Mouse (Mus musculus): ENCODE measurements around the gene Uvrag. TPM values are rescaled to one million over a fixed set of nuclear protein-coding genes. Genes with fewer than 3 reads are reported as not detected.

Uvrag gene
- total and polyA plus RNA-seq, 3 experiments, result 18.5 to 50.4 (median 30.0) TPM

DNA sequence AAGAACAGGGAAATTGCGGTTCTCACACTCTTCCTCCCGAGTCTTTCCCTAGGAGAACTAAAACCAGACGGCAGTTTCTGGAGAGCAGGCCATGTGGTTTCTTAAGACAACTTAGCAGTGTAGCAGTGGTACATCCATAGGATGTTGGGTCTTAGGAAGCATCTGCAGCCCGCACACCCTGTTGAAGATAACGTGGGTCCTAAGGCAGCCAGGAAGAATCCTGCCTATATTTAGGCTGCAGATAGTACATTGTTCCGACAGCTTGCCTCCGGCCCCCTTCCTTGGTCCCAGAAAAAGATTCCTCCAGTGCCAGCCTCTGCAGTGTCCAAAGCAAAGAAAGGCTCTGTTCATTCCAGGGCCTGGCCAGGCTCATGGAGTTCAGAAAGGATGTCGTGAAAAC lies 25.2 kb upstream of the Uvrag start:
- no peak for DNase-seq

GRCm38 (mm10) chr7:99164873-99165410 lies 24.0 kb upstream of the Uvrag start:
- DNase-seq, result no peak

DNA sequence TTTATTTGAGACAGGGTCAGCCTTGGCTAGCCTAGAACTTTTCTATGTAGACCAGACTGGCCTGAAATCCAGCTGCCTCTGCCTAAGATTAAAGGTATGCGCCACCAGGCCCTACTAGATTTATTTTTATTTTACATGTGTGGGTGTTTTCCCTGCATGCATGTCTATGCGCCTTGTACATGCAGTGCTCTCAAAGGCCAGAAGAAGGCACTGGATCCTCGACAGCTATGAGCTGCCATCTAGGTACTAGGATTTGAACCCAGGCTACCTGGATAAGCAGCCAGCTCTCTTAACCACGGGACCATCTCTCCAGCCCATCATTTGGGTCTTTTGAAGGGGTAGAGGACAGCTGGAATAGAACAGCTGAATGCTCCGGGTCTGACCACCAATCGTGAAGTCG lies 21.5 kb upstream of the Uvrag start:
- DNase-seq, result no peak

DNA sequence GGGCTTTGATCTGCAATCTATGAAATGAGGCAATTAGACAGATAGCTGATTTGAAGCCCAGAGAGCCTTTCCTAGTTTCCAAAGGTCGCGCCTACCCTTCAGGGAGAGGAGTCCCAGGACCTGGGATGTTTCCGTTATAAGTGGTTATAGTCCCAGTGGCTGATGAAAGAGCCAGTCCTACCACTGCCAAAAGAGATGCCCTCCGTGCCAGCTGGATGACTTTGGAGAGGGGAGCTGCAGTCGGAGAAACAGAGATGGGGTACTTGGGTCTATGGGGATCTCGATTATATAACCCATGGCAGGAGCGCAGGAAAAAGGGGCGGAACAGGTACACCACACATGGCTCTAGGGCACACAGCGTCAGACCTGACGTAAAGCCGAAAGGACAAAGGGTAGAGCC lies 21.0 kb upstream of the Uvrag start:
- DNase-seq, result no peak

GRCm38 (mm10) chr7:99161529-99161928 lies 20.6 kb upstream of the Uvrag start:
- peak; percentile 54 for DNase-seq

DNA sequence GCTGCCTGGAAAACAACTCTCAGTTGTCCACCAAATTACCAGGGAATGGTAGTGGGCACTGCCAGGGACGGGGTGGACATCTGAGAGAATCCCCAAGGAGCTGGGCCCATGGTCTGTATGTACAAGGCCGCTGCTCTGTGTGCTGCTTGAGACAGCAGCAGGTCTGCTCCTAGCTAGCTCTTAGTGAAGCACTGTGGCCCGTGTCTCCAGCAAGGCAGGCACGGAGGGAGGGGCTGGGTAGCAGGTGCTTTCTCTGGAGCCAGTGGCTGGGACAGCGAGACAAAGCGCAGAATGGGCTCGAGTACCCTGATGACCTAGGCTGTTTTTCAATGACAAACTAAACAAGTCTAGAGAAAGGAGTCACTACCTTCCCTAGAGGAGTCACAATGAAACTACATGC lies 20.1 kb upstream of the Uvrag start:
- DNase-seq, result no peak

GRCm38 (mm10) chr7:99159446-99159845 lies 18.5 kb upstream of the Uvrag start:
- DNase-seq, result no peak

DNA sequence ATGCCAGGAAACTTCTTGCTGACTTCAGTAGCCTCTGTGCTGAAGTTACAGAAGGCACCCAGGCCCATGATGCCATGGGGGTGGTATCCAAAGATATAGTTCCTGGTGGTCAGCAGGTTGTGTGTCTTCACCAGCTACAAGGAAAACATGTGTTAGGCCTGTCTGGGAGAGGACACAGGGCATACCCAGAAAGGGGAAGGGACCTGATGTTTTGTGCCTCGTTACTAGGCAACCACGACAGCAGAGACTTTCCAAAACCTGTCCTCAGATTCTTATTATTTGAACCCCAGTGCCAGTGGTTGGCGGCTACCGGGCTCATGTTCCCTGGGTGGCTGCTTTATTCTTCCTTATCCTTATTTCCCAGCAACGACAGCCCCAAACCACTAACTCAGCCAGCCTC lies 18.0 kb upstream of the Uvrag start:
- no peak for DNase-seq

GRCm38 (mm10) chr7:99158011-99158410 lies 17.1 kb upstream of the Uvrag start:
- no peak for DNase-seq

DNA sequence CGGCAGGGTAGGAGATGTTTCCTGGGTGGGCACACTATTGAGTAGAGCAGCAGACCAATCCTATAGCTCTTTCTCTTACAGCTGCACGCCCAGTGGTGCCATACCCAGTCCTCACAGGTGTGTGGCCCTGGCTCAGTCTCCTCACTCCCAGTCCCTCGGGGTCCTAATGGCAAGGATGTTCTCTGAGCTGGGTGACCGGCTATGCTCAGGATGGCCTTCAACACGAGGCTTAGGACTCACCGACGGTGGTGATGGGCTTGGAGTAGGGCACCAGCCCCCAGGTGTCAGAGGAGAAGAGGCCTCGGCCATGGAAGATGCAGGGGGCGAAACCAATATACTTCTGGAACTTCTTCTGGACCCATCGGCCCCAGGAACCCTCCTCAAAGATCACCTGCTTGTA lies 15.8 kb upstream of the Uvrag start:
- no peak for DNase-seq

DNA sequence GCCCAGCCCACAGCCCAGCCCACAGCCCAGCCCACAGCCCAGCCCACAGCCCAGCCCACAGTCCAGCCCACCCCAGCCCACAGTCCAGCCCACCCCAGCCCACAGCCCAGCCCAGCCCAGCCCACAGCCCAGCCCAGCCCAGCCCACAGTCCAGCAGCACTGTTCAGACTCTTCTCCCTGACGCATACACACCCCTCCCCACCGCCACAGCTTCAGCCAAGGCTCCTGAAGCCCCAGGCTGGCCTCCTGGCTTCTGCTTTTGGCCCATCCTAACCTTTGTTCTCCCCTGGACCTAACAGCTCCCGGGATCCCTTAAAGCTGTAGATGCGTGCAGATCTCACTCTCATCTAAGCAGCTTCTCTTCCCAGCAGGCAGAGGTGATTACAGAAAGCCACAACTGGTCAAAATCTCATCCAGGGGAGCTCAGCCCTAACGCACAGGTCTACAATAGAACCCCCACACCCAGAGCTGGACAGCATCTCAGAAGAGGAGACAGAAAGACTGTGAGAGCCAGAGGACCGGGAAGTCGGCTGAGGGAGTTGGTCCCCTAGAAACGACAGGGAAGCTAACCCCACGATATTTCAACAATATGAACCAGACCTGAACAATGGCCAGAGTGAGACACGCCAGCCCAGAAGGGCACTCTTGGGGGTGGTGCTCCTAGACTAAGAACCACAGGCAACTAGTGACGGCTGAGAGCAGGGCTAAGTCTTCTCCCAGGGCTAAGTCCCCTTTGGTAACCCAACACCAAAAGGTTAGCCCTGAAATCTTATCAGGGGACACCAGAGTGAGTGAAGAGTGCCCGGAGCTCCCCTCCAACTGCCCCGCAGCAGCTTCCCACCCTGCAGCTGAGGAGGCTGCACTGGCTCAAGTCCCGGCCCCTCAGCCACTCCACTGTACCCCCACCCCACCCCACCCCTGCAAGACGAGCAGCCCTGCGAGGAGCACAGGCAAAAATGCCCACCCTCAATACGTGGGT lies 14.7 kb upstream of the Uvrag start:
- peak; percentile 70 for DNase-seq

DNA sequence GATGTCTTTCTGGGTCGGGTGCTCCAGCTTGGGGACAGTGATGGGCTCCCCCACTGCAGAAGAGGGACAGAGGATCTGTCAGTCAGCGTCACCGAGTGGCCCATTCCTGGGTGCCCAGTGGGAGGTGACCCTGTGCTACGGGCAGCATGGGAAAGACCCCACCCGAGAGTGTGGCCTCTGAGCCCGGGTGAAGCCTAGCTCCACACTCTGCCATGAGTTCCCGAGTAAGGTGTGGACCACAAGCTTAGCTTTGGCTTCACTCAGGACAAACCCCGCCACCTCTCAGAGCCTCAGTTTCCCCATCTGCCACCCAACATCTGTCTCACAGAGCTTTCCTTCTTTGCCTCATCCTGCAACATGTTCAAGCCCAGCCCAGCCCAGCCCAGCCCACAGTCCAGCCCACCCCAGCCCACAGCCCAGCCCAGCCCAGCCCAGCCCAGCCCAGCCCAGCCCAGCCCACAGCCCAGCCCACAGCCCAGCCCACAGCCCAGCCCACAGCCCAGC lies 13.8 kb upstream of the Uvrag start:
- DNase-seq, result no peak

GRCm38 (mm10) chr7:99153686-99154202 lies 12.8 kb upstream of the Uvrag start:
- DNase-seq, result no peak

- DNase-seq, result no peak
Measured at GRCm38 (mm10) chr7:99152756-99153155, 11.8 kb upstream of the Uvrag start.

- DNase-seq, result peak; percentile 92
Measured at GRCm38 (mm10) chr7:99151342-99151741, 10.4 kb upstream of the Uvrag start.

DNA sequence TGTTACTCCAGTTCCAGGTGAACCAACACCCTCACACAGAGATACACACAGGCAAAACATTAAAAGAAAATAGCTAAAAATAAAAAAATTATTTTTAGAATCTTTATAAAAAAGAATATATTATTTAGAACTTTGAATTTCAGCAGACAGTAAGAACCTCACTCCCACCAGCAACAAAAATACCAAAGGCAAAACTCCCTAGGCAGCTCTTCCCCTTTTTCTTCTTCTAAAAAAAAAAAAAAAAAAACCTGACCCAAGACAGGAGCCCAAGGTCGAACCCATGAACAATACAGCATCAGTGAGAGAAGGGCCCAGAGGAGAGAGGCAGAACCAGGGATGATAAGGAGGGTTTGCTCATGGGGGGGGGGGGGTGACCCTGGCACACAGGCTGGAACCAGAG lies 8.1 kb upstream of the Uvrag start:
- DNase-seq, result no peak

DNA sequence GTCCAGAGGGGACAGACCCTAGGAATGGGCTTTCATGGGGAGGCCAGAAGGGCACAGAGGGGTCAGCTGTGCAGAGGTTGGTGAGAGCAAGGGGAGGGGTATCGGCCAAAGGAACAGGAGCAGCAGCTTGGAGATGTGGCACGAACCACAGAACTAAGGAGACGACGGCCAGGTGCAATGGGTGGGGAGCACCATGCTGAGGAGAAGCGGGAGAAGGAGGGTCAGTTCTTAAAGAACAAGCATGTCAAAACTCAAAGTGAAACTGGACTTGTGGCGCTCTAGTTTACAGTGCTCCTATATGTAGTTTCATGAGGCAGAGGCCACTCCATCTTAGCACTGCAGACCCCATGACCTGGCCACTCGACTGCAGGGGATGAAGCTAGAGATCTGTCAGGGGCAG lies 6.6 kb upstream of the Uvrag start:
- no peak for DNase-seq

- no peak for DNase-seq
Measured at GRCm38 (mm10) chr7:99146906-99147305, 6.0 kb upstream of the Uvrag start.

DNA sequence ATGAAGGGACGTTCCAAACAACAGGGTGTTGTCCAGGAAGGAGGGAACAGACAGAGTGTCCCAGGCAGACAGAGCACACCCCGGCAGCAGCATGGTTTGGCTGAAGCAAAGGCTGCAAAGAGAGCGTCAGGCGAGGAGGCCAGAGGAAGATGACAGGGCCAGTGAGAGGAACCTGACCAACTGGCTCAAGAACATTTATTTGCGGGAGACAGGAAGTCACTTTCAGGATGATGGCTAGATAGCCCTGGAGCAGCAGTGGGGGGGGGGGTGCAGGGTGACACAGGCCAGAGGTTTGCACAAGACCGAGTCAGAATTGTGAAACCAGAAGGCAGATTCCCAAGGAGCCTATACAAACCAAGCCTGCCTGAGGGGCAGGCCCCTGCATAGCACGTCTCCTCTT lies 5.1 kb upstream of the Uvrag start:
- DNase-seq, result no peak

DNA sequence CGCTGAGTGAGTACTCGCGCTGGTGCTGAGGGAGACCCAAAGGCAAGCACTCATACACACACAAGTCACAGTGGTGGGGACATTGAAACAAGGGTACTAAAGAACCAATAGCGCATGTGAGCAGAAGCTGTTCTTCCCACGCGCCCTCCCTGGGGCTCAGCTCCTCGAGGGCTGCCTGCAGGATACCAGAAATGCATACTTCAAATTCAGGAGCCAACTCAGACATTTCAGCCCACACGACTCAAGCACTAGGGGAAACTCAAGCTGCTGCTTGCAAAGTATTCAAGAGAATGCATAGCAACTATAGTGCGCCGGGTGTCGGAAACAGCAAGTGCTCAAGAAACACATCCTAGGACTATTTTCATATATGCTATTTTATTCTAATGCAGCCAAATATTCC lies 3.7 kb upstream of the Uvrag start:
- no peak for DNase-seq

GRCm38 (mm10) chr7:99143244-99143643 lies 2.3 kb upstream of the Uvrag start:
- no peak for DNase-seq

DNA sequence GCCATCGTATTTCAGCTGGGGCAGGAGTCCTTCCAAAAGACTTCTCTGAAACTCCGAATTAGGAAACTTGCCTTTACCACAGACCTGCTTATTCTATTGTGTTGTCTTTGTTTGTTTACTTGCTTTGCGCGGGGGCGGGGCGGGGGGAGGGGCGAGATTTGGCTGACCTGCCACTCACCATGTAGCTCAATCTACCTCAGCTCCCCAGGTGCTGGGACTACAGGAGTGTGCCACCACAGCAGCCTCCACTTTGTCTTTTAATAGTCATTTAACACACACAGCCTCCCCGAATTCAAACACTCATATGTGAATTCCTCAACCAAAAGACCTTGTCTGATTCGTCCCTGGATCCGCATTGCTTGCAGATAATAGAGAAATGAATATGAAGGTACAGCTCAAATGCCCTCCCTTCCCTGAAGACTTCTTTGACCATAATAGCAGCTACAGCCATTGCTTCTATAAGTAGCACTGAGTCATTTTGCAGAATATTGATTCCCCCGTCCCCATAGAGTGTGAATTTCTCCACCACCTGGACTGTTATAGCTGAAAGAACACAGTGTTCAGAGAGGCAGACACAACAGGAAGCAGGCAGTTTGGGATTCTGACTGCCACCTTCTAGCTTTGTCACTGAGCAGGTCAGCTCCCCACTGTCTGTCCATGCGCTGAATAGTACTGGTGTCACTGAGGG lies 1.1 kb upstream of the Uvrag start:
- no peak for DNase-seq

DNA sequence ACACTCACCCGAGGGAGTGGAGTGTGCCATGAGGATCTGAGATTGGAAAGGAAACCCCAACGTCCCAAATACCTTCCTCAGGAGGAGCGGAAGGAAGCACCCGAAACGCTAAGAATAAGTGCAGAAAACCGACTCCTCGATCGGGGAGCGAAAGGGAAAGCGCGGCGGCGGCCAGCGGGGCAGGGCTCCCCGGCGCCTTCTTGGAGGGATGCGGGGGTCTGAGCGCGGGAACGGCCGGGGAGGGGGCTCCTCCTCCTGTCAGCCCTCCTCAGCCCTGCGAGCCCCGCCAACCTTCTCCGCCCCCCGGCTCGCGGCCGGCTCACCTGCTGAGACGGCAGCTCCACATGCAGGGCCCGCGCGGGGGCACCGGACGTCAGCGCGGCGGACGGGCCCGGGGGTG lies 430 bp downstream of the Uvrag start:
- no peak for DNase-seq

Measured in adrenal gland, adult 2 months (tissue).